Mouse (Mus musculus): Measurements from ENCODE around the gene Nynrin.

- TF ChIP-seq CTCF (IDR thresholded peaks at IDR 0.05) (peak; percentile 97), POLR2A (IDR thresholded peaks at IDR 0.05; ENCODE audit: insufficient read depth, low read depth, low read length) (no peak)
Observed at GRCm38 (mm10) chr14:55822435-55822990, 31.3 kb upstream of the Nynrin start.

All from heart, adult 2 months (tissue).